Mouse (Mus musculus) thymus, postnatal 14 days (tissue): ENCODE results near the gene Cpped1.

Experiments used
- DNase-seq: peaks from one replicate; pipeline ENCODE4 v3.0.0; 2021

Gene Cpped1

GRCm38 (mm10) chr16:11909035-11909591 is at the start of gene Cpped1:
Cpped1 (minus strand) TSS chr16:11909445.
- DNase-seq: peak; percentile 92

GRCm38 (mm10) chr16:11940477-11940876 is 31.2 kb upstream of the Cpped1 start:
- peak; percentile 39 for DNase-seq

GRCm38 (mm10) chr16:11910801-11911200 is 1.6 kb upstream of the Cpped1 start:
- DNase-seq: no peak

DNA sequence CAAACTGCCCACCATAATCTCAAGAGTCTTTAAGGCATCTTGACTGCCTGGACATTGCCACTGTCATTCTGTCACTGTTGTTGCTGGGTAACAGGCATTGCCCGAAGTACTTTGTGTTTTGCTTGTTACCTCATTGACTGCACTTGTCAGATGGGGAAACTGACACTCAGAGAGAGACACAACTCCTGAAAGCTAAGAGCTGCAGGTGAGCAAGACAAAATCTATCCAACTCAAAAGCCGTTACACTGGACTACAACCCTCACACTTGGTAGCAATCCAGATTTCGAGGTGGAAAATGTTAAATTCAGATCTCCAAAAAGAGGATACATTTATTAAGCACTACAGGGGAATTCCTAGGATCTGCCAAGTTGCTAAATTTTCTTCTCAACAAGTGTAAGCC is 572 bp upstream of the Cpped1 start:
- no peak for DNase-seq

DNA sequence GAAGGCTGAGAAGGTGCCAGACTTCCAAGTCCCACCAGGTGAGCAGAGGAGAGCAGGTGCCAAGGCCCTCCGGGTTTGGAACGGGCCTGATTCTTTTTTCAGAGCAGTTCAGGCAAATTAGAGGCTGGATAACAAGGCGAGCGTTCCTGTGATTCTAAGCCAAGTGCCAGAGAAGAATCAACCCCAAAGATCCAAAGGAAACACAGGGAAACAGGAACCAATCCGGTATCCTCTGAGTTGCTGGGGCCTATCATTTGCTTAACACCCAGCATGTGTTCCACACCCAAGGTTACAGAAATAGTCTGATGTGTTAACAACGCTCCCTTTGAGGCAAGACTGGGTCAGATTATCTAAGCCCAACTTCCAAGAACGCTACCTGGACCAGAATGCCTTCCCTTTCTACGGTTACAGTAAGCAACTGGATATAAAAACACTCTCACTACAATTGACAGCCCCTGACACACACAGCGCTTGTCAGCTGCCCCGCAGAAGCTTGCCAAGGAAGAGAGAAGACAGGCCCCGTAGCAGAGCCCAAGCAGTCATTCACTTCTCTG is 707 bp downstream of the Cpped1 start:
- DNase-seq: no peak

- no peak for DNase-seq
These were observed 1.4 kb downstream of the Cpped1 start for GRCm38 (mm10) chr16:11907816-11908215.

DNA sequence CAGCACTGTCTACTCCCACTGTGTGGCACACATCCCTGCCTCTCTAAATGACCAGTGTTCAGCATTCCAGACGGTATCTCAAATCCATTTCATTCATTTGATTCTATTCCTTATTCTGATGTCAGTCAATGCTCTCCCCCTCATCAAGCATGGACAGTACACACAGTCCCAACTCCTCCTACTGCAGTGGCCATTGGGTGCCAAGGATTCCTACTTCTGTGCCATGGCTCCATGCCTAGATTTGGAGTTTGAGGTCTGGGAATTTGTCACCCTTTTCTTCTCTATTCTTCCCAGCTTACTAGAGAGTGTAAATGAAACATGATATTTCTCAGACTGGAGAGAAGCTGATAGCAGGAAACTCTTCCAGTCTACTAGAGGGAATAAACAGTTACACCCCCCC is 2.3 kb downstream of the Cpped1 start:
- DNase-seq: no peak

GRCm38 (mm10) chr16:11905216-11905615 is 4.0 kb downstream of the Cpped1 start:
- DNase-seq: no peak

DNA sequence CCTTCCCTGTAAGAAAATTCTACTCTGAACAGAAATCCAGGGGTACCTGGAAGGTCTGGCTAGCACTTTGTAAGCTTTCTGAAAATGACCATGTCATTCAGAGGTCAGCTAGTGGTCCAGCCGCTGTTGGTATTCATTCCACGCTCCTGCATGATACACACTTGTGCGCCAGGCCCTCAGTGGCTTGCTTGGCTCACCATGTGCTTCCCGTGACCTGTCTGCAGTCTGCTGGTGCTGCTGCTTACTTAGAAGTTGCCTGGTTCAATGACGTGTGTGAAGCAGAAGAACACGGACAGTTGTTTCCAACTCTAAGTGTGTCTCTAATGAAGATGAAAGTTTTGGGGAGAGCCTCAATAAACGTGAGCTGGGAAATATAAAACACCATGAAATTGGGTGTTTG is 7.2 kb downstream of the Cpped1 start:
- no peak for DNase-seq

GRCm38 (mm10) chr16:11900341-11900740 is 8.9 kb downstream of the Cpped1 start:
- no peak for DNase-seq

DNA sequence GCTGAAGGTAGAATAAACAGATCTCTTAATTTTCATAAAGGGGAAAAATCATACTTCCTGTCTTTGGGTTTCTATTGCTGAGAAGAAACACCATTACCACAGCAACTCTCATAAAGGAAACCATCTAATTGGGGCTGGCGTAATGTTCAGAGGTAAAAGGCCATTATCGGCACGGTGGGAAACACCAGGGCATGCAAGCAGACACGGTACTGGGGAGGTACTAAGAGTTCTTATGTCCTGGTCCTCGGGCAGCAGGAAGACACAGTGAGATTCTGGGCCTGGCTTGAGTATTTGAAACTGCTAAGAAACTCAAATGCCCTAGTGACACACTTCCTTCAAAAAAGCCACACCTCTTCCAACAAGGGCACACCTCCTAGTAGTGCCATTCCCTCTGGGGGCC is 12.8 kb downstream of the Cpped1 start:
- no peak for DNase-seq

DNA sequence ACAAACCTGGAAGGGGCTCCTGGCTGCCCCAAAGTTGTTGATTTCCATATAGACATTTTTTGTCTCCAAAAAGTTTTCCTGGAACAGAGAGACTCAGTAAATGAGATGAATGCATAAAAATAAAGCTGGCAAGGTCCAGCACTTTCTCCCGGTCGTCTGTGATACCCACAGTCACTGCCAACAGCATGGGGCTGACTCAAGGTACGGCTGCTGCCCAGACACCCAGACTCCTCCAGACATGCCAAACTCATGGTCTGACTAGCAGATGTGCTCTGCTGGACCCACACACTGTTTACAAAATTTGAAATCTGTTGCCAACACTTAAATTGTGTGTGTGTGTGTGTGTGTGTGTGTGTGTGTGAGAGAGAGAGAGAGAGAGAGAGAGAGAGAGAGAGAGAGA is 14.4 kb downstream of the Cpped1 start:
- no peak for DNase-seq

- no peak for DNase-seq
These were observed 19.1 kb downstream of the Cpped1 start for GRCm38 (mm10) chr16:11890186-11890585.

- DNase-seq: no peak
These were observed 19.5 kb downstream of the Cpped1 start for GRCm38 (mm10) chr16:11889741-11890140.

- DNase-seq: no peak
These were observed 27.4 kb downstream of the Cpped1 start for GRCm38 (mm10) chr16:11881795-11882194.

GRCm38 (mm10) chr16:11880461-11880860 is 28.8 kb downstream of the Cpped1 start:
- DNase-seq: no peak

DNA sequence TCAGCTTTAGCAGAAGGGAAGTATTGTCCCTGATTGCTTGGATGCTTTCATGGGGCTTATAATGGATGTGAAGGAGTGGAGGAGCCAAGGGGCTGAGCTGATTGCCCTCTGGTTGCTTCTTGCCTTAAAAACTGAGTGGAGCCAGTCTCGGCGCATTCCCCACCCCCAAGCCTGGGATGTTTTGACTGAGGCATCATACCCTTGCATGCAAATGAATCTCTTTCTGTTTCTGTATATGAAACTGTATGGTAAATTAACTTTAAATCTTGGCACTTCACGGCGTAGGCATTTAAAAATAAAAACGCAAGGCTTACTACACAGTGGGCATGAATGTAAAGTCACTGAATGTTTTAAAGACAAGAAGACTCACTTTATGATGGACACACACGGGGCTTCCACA is 30.0 kb downstream of the Cpped1 start:
- DNase-seq: no peak

- DNase-seq: no peak
These were observed 34.0 kb downstream of the Cpped1 start for GRCm38 (mm10) chr16:11875227-11875626.

DNA sequence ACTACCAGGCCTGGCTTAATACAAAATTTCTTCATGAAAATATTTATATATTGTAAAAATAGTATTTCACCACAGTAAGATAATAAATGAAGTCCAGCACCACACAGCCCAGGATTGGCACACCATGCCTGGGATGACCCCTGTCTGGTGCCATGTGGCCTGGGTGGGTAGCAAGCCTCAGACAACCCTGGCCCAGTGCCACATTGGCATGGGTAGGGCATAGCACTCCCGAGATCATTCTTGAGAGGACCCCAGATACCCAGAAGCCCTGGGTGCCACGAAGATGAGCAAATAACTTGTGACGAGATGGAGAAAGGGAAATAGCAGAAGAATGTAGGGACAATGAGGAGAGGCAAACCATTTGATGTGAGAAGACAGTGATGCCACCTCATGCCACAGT is 36.0 kb downstream of the Cpped1 start:
- DNase-seq: no peak

DNA sequence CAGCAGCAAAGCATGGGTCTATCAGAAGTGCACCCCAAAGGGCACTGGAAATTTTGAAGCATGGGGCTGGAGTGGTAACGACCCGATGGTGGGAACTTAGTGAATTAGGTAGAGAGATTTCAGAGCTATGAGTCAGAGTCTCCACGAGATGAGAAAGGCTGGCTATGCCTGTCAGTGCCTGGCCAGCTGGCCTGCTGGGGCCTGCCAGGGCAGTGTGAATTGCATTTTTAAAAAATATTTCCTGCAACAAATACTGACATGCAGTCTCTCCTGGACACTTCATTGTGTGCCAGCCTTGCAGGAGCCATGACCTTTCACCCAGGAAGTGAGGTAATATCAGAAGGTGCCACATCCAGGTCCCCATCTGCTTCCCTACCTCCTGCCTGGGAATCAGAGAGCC is 40.8 kb downstream of the Cpped1 start:
- no peak for DNase-seq

DNA sequence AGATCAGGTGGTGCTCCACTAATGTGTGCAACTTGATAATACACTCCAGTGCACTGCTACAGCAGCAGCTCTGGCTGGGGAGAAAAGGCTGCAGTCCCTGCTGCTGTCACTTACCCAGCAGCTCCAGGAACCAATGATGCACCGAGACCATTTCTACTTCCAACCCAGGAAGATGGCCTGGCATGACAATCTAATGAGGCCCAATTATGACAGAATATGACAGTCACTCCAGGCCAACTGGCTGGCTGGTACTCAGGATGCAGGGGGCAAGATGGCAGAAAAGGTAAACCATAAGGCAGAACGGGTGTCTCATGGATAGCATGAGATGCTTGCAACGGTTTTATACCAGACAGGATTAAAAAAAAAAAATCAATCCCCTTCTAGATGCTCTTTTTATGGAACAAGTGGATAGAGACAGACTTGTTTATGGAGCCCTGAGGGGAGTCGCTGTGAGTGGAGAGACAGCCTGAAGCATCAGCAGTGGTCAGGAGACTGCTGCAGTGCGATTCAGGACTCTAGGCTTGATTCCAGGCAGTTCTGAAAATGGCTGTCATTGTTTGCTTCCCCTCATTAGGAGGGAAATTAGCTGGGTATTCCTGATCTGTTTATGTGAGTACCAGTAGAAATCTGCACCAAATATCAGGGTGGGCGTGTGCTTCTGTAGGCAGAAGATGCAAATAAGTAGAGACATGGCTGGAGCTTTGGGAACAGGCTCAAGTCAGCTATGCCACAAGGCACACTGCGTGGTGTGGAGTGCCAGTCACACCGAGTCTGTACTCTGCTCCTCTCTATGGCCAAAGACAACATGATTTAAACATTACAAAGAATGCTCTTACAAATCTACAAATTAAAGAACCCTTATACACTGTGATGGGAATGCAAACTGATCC is 56.3 kb downstream of the Cpped1 start:
- DNase-seq: no peak

- DNase-seq: no peak
These were observed 60.1 kb downstream of the Cpped1 start for GRCm38 (mm10) chr16:11848990-11849658.

DNA sequence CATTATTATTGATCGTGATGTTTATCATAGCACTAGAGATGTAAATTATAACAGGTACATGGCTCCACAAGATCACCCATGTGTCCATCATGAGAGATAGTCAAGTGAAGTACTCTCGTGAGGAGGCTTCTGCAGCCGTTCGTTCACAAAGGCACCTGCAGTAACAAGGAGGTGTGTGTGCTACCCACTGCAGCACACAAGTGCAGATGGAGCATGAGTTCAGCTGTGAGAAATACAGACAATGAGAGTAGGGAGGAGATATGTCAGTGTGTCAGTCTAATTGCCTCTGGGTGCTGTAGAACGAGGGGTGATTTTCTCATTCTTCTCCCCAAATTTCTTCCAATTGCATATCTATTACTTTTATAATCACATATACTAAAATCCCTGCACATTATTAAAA is 63.9 kb downstream of the Cpped1 start:
- no peak for DNase-seq

DNA sequence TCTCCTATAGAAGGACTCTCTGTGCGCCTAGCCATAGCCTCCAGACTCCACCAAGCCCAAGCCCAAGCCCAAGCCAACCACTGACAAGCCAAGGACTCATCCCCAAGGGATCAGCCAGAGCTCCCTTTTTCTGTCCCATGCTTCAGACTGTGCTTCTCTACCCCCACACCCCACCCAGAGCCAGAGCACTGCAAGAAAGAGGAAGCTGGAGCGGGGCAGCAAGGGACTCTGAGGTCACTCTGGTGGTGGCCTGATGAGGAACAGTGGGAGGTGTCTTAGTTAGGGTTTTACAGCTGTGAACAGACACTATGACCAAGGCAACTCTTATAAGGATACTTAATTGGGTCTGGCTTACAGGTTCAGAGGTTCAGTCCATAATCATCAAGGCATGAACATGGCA is 65.8 kb downstream of the Cpped1 start:
- no peak for DNase-seq
